Mouse (Mus musculus): ENCODE data around the gene Defb48. TPM values are rescaled to one million over a fixed set of nuclear protein-coding genes. Genes with fewer than 3 reads are reported as not detected.

Gene Defb48
- polyA plus RNA-seq (2012; rRNA removed) = not detected in 2 replicates

DNA sequence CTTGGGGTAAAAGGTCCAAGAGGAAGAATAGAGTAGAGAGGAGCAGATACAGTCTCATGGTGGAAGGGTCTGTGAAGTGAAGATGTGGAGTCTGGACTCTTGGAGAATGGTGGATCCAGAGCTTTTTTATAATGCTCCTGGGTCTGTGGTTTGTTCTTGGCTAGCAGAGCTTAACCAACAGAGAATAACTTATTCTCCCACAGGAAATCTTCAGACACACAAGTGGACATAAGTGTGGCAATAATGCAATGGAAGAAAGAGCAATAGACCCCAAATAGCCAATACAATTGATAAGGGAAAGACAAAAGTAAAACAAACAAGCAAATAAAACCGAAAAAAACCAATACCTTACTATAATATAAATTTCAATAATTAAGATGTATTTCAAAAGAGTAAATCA, at the start of gene Defb48:
TSS of gene Defb48 (minus strand) at position 101 of the 400 bp plus-strand sequence.
- no peak for DNase-seq (ENCODE audit: extremely low spot score in 1 of 2, low spot score in 1 of 2)

DNA sequence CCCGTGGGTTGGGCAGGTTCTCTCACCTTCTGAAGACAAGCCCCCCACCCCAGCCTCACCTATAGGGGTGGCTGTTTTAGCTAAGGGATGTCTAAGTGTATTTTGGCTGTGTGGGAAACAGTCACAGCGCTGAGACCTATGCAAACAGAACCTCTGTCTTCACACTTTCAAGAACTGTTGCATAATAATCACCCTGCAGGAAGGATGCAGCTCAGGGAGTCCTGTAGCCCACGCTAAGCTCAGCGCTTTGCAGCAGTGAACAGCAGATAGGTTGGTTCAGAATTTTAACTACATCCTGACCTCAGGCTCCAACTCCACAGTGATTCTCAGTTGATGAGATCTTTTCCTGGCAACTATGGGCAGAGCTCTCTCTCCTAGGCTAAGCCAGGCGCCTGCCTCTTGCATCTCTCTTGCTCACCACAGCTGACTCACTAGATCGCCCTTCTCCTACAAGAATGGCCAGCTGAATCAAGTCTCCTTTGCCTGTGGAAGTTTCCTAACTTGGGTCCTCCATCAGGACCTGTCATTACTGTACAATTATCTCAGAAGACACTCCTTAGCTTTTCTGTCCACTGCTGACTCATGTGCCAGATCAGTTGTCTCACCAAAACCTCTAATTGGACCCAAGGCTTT, 36.3 kb upstream of the Defb48 start:
- DNase-seq (ENCODE audit: extremely low spot score in 1 of 2, low spot score in 1 of 2) = peak; percentile 44 to 57

DNA sequence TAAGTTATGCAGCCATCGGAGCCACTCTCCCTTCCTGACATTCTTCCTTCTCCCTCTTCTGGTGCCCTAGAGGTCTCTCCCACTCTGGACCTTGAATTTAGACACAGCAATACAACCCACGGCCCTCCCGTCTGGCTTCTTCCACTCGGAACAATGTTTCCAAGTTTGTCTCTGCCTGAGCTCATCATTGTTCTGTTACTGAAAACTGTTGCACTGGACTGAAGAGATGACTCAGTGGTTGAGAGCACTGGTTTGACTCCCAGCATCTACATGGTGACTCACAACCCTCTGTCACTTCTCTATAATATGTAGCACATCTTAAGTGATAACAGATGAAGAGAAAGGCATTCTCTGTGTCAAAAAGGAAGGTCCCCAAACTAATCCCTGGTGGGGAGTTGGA, 30.4 kb upstream of the Defb48 start:
- DNase-seq (ENCODE audit: extremely low spot score in 1 of 2, low spot score in 1 of 2) = peak in 1 of 2 experiments; percentile 10

DNA sequence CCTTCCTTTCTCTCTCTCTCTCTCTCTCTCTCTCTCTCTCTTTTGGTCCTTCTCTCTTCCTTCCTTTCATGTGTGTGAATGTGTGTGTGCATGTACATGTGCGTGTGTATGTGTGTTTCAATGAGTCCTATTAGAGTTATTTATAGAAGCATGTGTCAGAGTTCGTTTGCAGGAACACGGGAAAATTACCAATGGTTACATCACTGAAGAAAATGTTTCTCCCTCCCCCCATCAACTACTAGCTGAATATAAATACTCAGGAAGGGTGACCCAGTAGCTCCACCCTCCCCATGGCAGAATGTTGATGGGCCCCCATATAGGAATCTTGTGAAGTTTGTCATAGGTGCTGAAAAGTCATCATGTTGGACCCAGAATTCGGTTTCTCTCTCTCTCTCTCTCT, 28.8 kb upstream of the Defb48 start:
- DNase-seq (ENCODE audit: extremely low spot score in 1 of 2, low spot score in 1 of 2) = no peak

DNA sequence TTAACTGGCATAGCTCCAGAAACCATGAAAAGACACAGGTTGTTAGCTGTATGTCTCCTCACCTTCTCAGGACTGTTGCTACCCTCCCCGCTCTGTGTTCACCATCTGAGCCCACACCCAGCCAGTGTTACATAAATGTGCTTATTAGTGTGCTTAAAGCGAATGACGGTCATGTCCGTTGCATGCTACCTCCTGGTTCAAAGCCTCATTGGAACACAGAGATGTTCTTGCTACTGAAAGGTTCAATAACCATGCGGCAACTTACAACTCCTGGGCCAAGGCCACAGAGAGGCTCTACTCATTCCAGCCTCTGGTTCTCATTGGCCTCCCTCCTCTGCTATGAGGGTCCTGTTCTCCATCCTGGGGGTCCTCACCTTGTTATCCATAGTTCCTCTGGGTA, 27.2 kb upstream of the Defb48 start, which contains the start of gene Defb43:
TSS of gene Defb43 (plus strand) at position 301 of the 400 bp plus-strand sequence.
- DNase-seq (ENCODE audit: extremely low spot score in 1 of 2, low spot score in 1 of 2) = no peak

DNA sequence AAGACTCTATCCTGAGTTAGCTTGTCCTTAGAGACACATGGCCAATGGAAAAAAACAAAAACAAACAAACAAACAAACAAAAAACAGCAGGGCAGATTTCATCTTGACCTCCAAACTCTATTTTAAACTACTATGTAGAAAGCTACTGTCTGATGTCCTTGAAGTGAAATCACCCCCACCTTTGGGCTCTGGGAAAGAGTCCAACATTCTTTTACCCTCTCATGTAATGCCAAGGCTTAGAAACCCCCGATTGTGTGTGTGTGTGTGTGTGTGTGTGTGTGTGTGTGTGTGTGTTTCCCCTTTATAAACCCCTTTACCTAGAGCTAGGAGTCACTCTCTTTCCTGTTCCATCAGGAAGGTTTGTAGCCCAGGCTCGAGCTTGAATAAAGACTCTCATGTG, 18.3 kb upstream of the Defb48 start:
- DNase-seq (ENCODE audit: extremely low spot score in 1 of 2, low spot score in 1 of 2) = no peak

DNA sequence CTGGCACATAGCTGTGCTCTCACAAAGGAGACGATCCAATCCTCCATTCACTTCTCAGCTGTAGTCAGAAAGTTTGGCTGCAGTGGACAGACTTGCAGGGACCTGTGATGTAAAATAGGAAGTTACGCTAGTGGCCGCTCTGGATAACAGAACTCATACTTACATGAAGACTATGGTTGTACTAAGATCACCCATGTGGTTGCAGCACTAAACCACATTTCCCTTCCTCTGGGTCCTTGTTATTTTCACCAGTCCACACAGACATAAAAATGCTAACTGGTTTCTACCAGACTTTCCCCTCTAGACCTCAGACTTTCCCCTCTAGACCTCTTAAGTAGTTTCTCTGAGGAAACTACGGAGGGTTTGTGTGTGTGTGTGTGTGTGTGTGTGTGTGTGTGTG, 14.7 kb upstream of the Defb48 start:
- DNase-seq (ENCODE audit: extremely low spot score in 1 of 2, low spot score in 1 of 2) = no peak

DNA sequence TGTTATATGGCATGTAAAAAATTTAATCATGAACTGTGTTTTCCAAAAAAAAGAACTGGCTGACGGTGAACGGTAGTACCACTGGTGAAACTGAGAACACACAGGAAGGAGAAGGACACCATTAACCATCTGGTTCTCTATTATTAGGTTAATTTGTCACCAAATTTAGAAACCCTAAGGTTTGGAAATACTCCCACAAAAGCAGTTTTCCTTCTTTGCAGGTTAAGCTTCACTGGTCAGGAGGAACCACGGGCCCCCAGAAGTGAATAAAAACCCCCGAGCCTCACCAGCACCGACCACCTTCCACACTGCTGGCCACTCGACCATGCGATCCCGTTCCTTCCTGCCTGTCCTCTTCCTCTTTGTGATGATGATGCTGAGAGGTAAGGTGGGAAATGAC, 13.5 kb upstream of the Defb48 start, which contains the start of gene Defb47:
TSS of gene Defb47 (plus strand) at position 301 of the 400 bp plus-strand sequence.
- DNase-seq (ENCODE audit: extremely low spot score in 1 of 2, low spot score in 1 of 2) = no peak

DNA sequence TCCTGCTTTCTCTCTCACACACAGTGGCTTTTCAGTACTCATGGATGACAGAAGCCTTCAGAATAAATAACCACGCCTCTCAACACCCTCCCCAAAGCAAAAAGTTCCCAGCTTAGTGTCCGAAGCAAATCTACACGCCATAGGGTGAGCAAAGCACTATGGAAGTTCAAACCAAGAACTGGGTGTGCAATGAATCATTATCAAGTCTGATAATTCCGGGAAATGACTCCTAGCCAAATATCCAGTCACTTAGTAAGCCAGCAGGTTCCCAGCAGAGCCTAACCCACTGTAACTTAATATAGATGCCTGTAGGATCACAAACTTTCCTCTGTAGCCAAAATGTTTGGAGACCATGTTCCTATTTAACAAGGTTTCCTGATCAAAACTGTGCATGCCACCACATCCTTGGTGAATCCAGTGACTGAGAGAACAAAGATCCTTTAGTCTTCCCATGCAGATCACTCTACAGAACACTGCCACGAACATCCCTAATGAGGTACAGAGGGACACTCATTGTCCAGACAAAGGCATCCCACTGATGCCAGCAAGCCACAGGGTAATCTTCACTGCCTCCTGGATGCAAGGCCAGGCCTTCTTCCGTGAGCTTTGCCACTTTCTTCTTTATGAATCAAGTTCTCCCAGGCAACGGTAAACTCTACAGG, 7.7 kb upstream of the Defb48 start:
- no peak for DNase-seq (ENCODE audit: extremely low spot score in 1 of 2, low spot score in 1 of 2)

DNA sequence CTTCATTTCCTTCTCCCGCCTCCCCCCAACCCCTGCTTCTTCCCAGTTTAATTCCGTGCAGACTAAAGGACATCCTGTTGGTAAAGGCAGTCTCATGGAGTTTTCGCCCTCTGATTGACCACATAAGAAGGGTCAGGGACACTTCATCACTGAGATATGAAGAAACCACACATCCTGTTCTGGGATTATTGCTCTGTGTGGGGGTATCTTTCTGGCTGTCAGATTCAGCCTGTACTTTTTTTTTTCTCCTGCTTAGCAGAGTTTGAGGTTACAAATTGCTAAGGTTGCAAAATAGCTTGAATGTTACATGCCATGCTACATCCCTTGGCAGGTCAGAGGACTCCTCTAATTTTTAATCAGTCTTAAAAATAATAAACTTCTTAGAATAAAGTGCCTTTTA, 7.0 kb upstream of the Defb48 start:
- DNase-seq (ENCODE audit: extremely low spot score in 1 of 2, low spot score in 1 of 2) = no peak

DNA sequence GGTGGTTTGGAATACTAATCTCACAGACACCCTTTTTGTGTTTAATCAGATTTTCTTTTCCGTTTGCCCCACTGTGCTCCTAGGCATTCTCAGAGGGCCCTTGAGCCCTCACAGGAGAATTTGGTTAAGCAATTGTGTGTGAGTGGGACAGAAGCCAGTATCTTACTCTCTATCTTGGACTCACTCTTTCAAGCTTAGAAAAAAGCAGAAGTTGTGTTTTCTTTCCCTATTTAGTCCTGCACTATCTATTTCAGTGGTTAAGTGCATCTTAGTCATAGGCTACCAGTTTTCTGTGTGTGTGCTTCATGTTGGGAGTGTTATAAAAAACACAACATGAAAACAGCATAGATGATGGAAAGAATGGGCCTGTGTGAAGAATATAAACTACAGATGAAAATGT, 4.5 kb downstream of the Defb48 start:
- no peak for DNase-seq (ENCODE audit: extremely low spot score in 1 of 2, low spot score in 1 of 2)

DNA sequence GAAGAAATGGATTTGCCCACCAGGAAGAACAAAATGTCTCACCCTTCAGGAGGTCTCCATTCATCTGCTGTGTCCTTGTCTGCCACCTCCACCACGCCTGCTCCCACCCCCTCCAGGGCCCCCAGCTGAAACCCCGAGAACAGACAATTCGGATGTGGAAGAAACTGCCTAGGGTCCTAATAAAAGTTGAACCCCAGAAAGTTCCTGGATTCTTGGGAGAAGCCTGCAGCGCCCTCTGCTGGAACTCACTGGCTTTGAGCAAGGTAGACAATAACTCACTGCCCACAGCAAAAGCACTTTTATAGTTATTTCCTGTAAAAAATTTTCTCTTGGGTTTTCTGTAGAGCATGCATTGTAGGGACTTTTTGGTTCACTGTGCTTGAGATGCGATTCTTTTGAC, 9.3 kb downstream of the Defb48 start:
- peak in 1 of 2 experiments; percentile 81 for DNase-seq (ENCODE audit: extremely low spot score in 1 of 2, low spot score in 1 of 2)

DNA sequence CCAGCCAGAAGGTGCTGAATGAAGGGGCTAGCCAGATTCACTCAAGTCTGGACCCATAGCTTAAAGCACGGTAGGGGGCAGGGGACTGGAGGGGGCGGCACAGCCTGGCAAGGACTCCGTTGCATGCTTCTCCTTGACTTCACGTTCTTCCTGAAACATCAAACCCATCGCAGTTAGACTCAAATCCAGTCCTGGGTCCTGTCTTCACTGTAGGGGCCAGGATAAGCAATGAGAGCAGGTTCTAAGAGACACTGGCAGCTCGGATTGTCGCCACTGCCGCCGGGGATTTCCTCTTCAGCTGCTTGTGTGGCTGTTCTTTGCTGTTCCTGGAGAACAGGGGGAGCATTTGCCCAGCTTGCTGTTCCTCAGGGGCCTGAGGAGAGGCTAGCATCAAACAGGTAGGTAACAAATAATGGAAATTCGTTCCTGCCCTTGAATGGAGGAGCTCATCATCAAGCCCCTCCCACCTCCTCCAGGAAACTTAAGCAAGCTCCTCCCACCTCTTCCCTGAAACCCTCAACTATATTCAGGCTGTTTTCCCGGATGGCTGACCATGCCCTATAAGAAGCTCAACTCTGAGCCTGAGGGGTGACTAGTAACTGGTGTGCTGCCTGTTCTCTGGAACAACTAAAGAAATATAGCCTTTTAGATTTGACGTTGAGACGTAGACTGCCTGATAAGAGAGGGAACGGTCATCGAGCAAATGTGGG, 18.3 kb downstream of the Defb48 start:
- DNase-seq (ENCODE audit: extremely low spot score in 1 of 2, low spot score in 1 of 2) = no peak

DNA sequence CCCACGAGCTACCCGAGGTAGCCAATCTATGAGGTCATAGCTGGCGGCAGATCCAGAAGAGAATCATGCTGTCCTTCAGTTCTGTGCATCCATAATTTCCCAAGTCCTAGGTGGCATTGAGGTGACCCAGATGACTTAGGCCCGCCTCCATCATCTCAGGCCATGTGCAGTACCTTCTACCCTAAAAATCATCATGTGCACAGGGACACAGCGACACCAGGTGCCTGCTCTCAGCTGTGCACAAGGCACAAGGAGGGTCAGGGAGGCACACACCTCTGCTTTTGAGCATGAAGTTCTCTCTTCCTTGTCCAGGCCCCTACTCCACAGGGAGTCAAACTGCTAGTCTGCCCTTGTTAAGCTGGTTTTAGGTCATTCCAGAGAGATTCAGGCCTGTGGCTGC, 19.0 kb downstream of the Defb48 start:
- DNase-seq (ENCODE audit: extremely low spot score in 1 of 2, low spot score in 1 of 2) = no peak

DNA sequence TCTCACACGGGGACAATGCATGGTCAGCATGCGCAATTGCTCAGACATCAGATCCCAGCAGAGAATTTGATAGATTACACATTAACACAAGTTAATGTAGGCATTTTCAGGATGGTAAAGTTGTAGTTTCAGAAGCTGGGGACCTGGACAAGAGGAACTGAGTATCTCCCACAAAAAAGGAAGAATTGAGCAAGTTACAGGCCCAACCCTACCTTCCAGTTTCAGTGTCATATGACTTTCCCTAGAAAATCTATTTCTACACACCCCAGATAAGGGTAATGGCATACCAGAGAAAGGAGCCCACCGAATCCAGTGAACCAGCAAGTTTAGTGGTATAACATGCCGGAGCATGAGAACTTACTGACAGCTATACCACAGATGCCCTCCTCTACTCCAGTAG, 20.7 kb downstream of the Defb48 start:
- DNase-seq (ENCODE audit: extremely low spot score in 1 of 2, low spot score in 1 of 2) = no peak

DNA sequence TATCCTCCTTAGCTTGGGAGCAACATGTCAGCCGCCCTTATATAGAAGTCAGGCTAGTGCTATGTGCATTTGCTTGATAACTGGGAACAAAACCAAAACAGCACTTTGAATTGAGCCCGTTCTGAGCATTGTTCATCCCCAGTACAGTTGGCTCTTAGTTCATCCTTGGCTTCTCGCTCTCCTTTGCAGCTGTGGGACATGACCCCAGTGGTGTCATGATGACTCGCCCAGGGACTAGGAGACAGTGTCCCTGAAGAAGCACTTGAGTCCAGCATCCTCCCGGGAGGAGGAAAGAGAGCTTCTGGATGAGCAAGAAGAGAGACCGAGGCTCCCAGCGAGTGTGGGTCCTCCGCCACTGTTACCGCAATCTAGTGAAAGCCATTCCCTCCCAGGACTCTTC, 28.2 kb downstream of the Defb48 start:
- DNase-seq (ENCODE audit: extremely low spot score in 1 of 2, low spot score in 1 of 2) = no peak

DNA sequence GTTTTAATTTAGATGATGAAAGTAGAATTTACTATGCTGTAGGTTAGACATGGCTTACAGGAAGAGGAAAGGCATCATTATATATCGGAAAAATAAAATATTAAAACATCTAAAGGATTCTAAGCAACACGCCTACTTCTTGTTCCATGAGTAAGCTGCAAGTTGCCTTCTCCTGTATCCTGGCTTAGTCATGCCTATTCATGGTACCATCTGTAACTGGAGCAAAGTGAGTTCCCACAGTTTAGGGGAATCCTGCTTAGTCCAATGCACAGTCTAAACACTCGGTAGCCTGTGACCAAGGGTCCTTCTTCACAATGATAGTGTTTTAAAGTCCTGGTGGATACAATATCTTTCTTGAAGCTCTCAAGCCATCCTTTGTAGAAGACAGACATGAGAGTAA, 37.5 kb downstream of the Defb48 start:
- DNase-seq (ENCODE audit: extremely low spot score in 1 of 2, low spot score in 1 of 2) = no peak

DNA sequence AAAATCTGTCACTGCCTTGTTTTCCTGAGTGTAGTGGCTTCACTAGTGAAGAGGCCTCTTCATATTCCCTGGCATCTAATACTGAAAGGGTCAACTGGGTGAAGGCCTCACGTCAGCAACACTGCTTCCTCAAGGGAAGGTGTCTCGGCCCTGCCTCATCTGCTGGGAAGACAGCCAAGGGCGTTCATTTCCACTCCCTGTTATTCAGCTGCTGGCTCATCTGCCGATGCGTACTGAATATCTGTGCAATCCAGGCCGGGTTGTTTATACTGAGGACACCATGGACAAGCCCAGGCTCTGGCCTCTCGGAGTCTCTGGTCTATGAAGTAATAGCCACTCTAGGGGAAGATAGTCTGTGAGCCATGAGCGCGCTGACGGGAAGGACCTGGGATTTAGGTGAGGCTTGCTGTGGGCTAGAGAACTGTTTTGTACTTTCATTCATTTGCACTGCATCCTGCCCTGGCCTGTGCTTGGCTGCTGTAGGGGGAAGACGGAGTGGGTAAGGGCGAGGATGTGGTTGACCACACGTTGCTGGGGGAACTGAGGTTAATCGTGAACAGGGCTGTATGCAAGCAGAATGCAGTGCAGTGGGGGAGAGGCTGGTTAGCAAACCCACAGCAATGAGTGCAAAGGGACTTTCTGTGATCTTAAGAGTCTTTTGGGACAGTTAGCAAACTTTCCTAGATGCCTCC, 43.8 kb downstream of the Defb48 start:
- no peak for DNase-seq (ENCODE audit: extremely low spot score in 1 of 2, low spot score in 1 of 2)

DNA sequence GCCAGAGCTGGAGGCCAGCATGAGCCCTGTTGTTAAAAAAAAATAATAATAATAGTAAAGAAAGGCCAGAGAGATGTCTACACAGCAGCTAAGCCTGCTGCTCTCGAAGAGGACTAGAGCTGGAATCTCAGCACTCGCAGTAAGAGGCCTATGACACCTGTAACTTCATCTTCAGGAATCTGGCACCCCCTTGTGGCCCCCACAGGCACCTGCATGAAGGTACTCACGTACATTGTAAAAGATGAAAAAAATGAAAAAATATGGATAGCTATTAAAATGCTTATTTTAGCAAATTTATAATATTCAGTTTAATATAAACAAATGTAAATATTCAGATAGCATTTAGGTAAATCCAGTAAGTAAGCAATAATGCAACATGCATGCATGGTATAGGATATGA, 44.9 kb downstream of the Defb48 start:
- DNase-seq (ENCODE audit: extremely low spot score in 1 of 2, low spot score in 1 of 2) = no peak

DNA sequence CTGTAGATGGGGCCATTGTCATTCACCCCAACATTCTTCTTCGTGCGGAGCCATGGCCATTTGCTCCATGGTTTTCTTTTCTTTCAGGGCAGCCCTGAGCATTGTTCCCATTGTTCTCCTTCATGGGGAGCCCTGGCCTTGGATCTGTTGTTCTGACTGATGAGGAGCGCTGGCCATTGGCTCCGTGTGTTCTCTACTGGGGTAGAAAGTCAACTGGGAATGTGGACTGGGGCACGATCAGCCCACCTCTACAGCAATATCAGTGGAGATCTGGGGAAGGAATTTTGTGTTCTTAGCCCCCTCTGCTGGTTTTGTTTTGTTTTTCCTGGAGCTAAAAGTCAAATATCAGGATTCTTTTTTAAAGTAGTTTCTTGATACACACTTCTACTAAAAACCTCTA, 46.6 kb downstream of the Defb48 start:
- peak in 1 of 2 experiments; percentile 64 for DNase-seq (ENCODE audit: extremely low spot score in 1 of 2, low spot score in 1 of 2)

Data from frontal cortex, adult 2 months (tissue).